Mouse (Mus musculus): ENCODE measurements around the gene Slc25a54.

GRCm38 (mm10) chr3:109119562-109119961 is 39.3 kb downstream of the Slc25a54 start:
- TF ChIP-seq GATA1 (IDR thresholded peaks at IDR 0.05; ENCODE audit: borderline replicate concordance, low read length): no peak
- TF ChIP-seq FLI1 (IDR thresholded peaks at IDR 0.05; ENCODE audit: low read length): no peak

Data from megakaryocyte, embryonic 14.5 days (primary cell).